15 mouse cellular contexts compared by ENCODE assay signal in genomic region chr2:109358456-109359141, GRCm38 (mm10).
"Had no signal": no experiment of that assay in that cellular context is flagged by ENCODE, and none has a peak within 500 bp of the region (broad histone marks: within the 10 kb centered on the region; RNA-seq: fewer than 3 reads in every experiment).

No protein-coding gene starts in this region.

- H3K4me1 ChIP-seq: limb, embryonic 13.5 days; liver, embryonic 12.5 days; midbrain, embryonic 15.5 days; neural tube, embryonic 13.5 days; stomach, embryonic 15.5 days had no signal

- H3K36me3 ChIP-seq: limb, embryonic 13.5 days; liver, embryonic 12.5 days; midbrain, embryonic 15.5 days; neural tube, embryonic 13.5 days; stomach, embryonic 15.5 days had no signal

- DNase-seq: kidney, postnatal 10 days; kidney, postnatal 4 days; left cerebral cortex, postnatal 4 days; lung, embryonic 14.5 days; lung, postnatal 10 days; lung, postnatal 4 days; right cerebral cortex, postnatal 14 days; thymus, adult 2 months; thymus, postnatal 25 days had no signal

- ATAC-seq: liver, embryonic 12.5 days; midbrain, embryonic 15.5 days had no signal

- H3K9me3 ChIP-seq: limb, embryonic 13.5 days; liver, embryonic 12.5 days; midbrain, embryonic 15.5 days; neural tube, embryonic 13.5 days; stomach, embryonic 15.5 days had no signal

- H3K4me2 ChIP-seq: limb, embryonic 13.5 days; liver, embryonic 12.5 days; lung, embryonic 14.5 days; midbrain, embryonic 11.5 days; midbrain, embryonic 15.5 days; neural tube, embryonic 13.5 days; stomach, embryonic 15.5 days had no signal

- H3K27ac ChIP-seq: limb, embryonic 13.5 days; liver, embryonic 12.5 days; midbrain, embryonic 15.5 days; neural tube, embryonic 13.5 days; stomach, embryonic 15.5 days had no signal

- H3K27me3 ChIP-seq: limb, embryonic 13.5 days; liver, embryonic 12.5 days; midbrain, embryonic 15.5 days; neural tube, embryonic 13.5 days; stomach, embryonic 15.5 days had no signal

- H3K9ac ChIP-seq: limb, embryonic 13.5 days; liver, embryonic 12.5 days; lung, embryonic 14.5 days; midbrain, embryonic 15.5 days; neural tube, embryonic 13.5 days; stomach, embryonic 15.5 days had no signal

- H3K4me3 ChIP-seq: limb, embryonic 13.5 days; liver, embryonic 12.5 days; midbrain, embryonic 15.5 days; neural tube, embryonic 13.5 days; stomach, embryonic 15.5 days had no signal
